Mouse (Mus musculus): ENCODE measurements around the gene Etv5.

Gene Etv5

GRCm38 (mm10) chr16:22348014-22348413 is 91.5 kb downstream of the Etv5 start:
- no peak for DNase-seq (ENCODE audit: extremely low spot score)

- DNase-seq (ENCODE audit: extremely low spot score) = no peak
Observed at GRCm38 (mm10) chr16:22341236-22341671, 98.3 kb downstream of the Etv5 start.

GRCm38 (mm10) chr16:22335781-22336180 is 103.7 kb downstream of the Etv5 start:
- no peak for DNase-seq (ENCODE audit: extremely low spot score)
